Mouse (Mus musculus) MEL (cell line): ENCODE measurements around the gene Gm6904. TPM values are rescaled to one million over a fixed set of nuclear protein-coding genes. Genes with fewer than 3 reads are reported as not detected.

Experiments
- DNase-seq: peaks from one replicate; pipeline ENCODE4 v3.0.0; 2011; ENCODE audit warnings: low read depth, low spot score
- H3K27ac ChIP-seq: 2 replicates; pipeline ENCODE4 v1.5.1; 2012; ENCODE audit warnings: low read depth, mild to moderate bottlenecking, control low read depth, low read length, moderate library complexity; ENCODE audit not compliant: control insufficient read depth
- H3K27me3 ChIP-seq, 2 experiments: fragments of 150-350 bp in 1 of 2; sonication (generic) in 1 of 2; 2 replicates each; pipeline ENCODE4 v1.6.1; 2012; ENCODE audit warnings: low read length in 2 of 2, mild to moderate bottlenecking in 2 of 2, improper control_type of control experiment in 1 of 2, moderate library complexity in 1 of 2; ENCODE audit not compliant: insufficient read depth in 2 of 2, control insufficient read depth in 1 of 2
- H3K36me3 ChIP-seq, 2 experiments: 2 replicates each; pipeline ENCODE4 v1.6.1; 2012 to 2014; ENCODE audit warnings: low read length in 2 of 2, improper control_type of control experiment in 1 of 2, inconsistent platforms in 1 of 2, mild to moderate bottlenecking in 1 of 2; ENCODE audit not compliant: insufficient read depth in 2 of 2, control insufficient read depth in 1 of 2
- H3K4me1 ChIP-seq, 2 experiments: fragments of 150-350 bp in 1 of 2; sonication (generic) in 1 of 2; 2 replicates each; pipeline ENCODE4 v1.6.1; 2012; ENCODE audit warnings: low read length in 2 of 2, improper control_type of control experiment in 1 of 2, mild to moderate bottlenecking in 1 of 2; ENCODE audit not compliant: insufficient read depth in 2 of 2, control insufficient read depth in 1 of 2
- H3K4me3 ChIP-seq, 2 experiments: fragments of 150-350 bp in 1 of 2; sonication (generic) in 1 of 2; 2 replicates each; pipeline ENCODE4 v1.5.1; 2012; ENCODE audit warnings: low read depth in 2 of 2, low read length in 2 of 2, mild to moderate bottlenecking in 2 of 2, moderate library complexity in 2 of 2, control low read depth in 1 of 2, improper control_type of control experiment in 1 of 2; ENCODE audit not compliant: control insufficient read depth in 1 of 2, insufficient read depth in 1 of 2
- H3K79me2 ChIP-seq: 2 replicates; pipeline ENCODE4 v1.6.1; 2012; ENCODE audit warnings: mild to moderate bottlenecking, low read length, moderate library complexity; ENCODE audit not compliant: control insufficient read depth, poor library complexity, insufficient read depth
- H3K9ac ChIP-seq: 2 replicates; pipeline ENCODE4 v1.6.1; 2012; ENCODE audit warnings: low read depth, mild to moderate bottlenecking, control low read depth, low read length, moderate library complexity; ENCODE audit not compliant: control insufficient read depth, poor library complexity, severe bottlenecking
- H3K9me3 ChIP-seq: fragments of 150-350 bp; sonication (generic); replicated peaks from 2 replicates; pipeline ENCODE4 v1.6.1; 2012; ENCODE audit warnings: mild to moderate bottlenecking, low read length, improper control_type of control experiment, moderate library complexity; ENCODE audit not compliant: insufficient read depth
- CHD1 ChIP-seq: IDR thresholded peaks from 2 replicates; pipeline ENCODE4 v1.6.1; 2012; ENCODE audit warnings: low read depth, mild to moderate bottlenecking, inconsistent platforms, low read length, improper control_type of control experiment
- CTCF ChIP-seq, 3 experiments: IDR thresholded peaks in 2 of 3; conservative IDR thresholded peaks in 1 of 3; 2 replicates each; pipeline ENCODE4 v1.5.1; 2011 to 2012; ENCODE audit warnings: low read length in 3 of 3, low read depth in 2 of 3, mild to moderate bottlenecking in 2 of 3, improper control_type of control experiment in 1 of 3, inconsistent platforms in 1 of 3, mixed read lengths in 1 of 3, moderate library complexity in 1 of 3; ENCODE audit not compliant: control insufficient read depth in 1 of 3, insufficient read depth in 1 of 3, poor library complexity in 1 of 3, severe bottlenecking in 1 of 3
- ELF1 ChIP-seq: IDR thresholded peaks from 2 replicates; pipeline ENCODE4 v1.6.1; 2014; ENCODE audit warnings: low read depth, mild to moderate bottlenecking, inconsistent platforms, low read length, improper control_type of control experiment, moderate library complexity
- JUND ChIP-seq: IDR thresholded peaks from 2 replicates; pipeline ENCODE4 v1.6.1; 2011; ENCODE audit warnings: low read depth, mild to moderate bottlenecking, improper control_type of control experiment, low read length
- MAFK ChIP-seq: IDR thresholded peaks from 2 replicates; pipeline ENCODE4 v1.6.1; 2011; ENCODE audit warnings: low read depth, mild to moderate bottlenecking, low read length, improper control_type of control experiment, borderline replicate concordance
- MAX ChIP-seq: IDR thresholded peaks from 2 replicates; pipeline ENCODE4 v1.6.1; 2011; ENCODE audit warnings: low read length, improper control_type of control experiment
- MAZ ChIP-seq: IDR thresholded peaks from 2 replicates; pipeline ENCODE4 v1.6.1; 2012; ENCODE audit warnings: low read depth, mild to moderate bottlenecking, inconsistent platforms, low read length, improper control_type of control experiment
- MEF2A ChIP-seq: IDR thresholded peaks from 2 replicates; pipeline ENCODE4 v1.6.1; 2014; ENCODE audit warnings: low read depth, mild to moderate bottlenecking, inconsistent platforms, low read length, improper control_type of control experiment; ENCODE audit not compliant: poor library complexity, insufficient replicate concordance, severe bottlenecking; ENCODE audit errors: extremely low read depth
- MXI1 ChIP-seq: IDR thresholded peaks from 2 replicates; pipeline ENCODE4 v1.6.1; 2011; ENCODE audit warnings: mild to moderate bottlenecking, low read depth, low read length, improper control_type of control experiment
- MYB ChIP-seq: IDR thresholded peaks from 2 replicates; pipeline ENCODE4 v1.6.1; 2011; ENCODE audit warnings: mild to moderate bottlenecking, low read depth, low read length, improper control_type of control experiment
- NRF1 ChIP-seq: IDR thresholded peaks from 2 replicates; pipeline ENCODE4 v1.6.1; 2014; ENCODE audit warnings: low read depth, mild to moderate bottlenecking, inconsistent platforms, low read length, improper control_type of control experiment, moderate library complexity; ENCODE audit not compliant: poor library complexity, insufficient read depth, severe bottlenecking
- POLR2A ChIP-seq, 2 experiments: IDR thresholded peaks; 2 replicates each; pipeline ENCODE4 v1.6.1; 2011 to 2012; ENCODE audit warnings: low read length in 2 of 2, mild to moderate bottlenecking in 2 of 2, control low read depth in 1 of 2, improper control_type of control experiment in 1 of 2, low read depth in 1 of 2, moderate library complexity in 1 of 2; ENCODE audit not compliant: control insufficient read depth in 1 of 2, insufficient read depth in 1 of 2, poor library complexity in 1 of 2
- POLR2AphosphoS2 ChIP-seq: IDR thresholded peaks from 2 replicates; pipeline ENCODE4 v1.6.1; 2011; ENCODE audit warnings: low read length, improper control_type of control experiment
- POLR2AphosphoS5 ChIP-seq: IDR thresholded peaks from 2 replicates; pipeline ENCODE4 v1.6.1; 2012; ENCODE audit warnings: low read depth, borderline replicate concordance, mild to moderate bottlenecking, inconsistent platforms, low read length, moderate library complexity, mixed read lengths
- SIN3A ChIP-seq: IDR thresholded peaks from 2 replicates; pipeline ENCODE4 v1.6.1; 2012; ENCODE audit warnings: low read length, improper control_type of control experiment, inconsistent platforms
- SMC3 ChIP-seq: IDR thresholded peaks from 2 replicates; pipeline ENCODE4 v1.6.1; 2011; ENCODE audit warnings: low read depth, low read length, improper control_type of control experiment
- TBP ChIP-seq: IDR thresholded peaks from 2 replicates; pipeline ENCODE4 v1.8.0; 2011; ENCODE audit warnings: low read depth, low read length, improper control_type of control experiment
- ZC3H11A ChIP-seq: IDR thresholded peaks from 2 replicates; pipeline ENCODE4 v1.6.1; 2012; ENCODE audit warnings: low read depth, mild to moderate bottlenecking, inconsistent platforms, low read length, improper control_type of control experiment
- ZKSCAN1 ChIP-seq: IDR thresholded peaks from 2 replicates; pipeline ENCODE4 v1.6.1; 2012; ENCODE audit warnings: low read depth, mild to moderate bottlenecking, inconsistent platforms, low read length, improper control_type of control experiment, moderate library complexity
- ZMIZ1 ChIP-seq: IDR thresholded peaks from 2 replicates; pipeline ENCODE4 v1.6.1; 2012; ENCODE audit warnings: low read depth, mild to moderate bottlenecking, inconsistent platforms, low read length, improper control_type of control experiment, moderate library complexity
- polyA plus RNA-seq, 2 experiments: library from polyadenylated mRNA; stranded (reverse) in 1 of 2; unstranded in 1 of 2; fragments of >175 nt in 1 of 2; fragments of >200 nt in 1 of 2; gene quantifications; 2 replicates each; pipeline versions ENCODE4 v1.2.1 to v1.2.4; 2012; ENCODE audit warnings: low replicate concordance in 2 of 2, low read depth in 1 of 2; ENCODE audit not compliant: insufficient read length in 2 of 2, insufficient read depth in 1 of 2, missing spikeins in 1 of 2
- total RNA-seq: library from RNA; depleted of rRNA; stranded (reverse); fragments of 300-350 nt; gene quantifications from 2 replicates; pipeline ENCODE4 v1.2.3, GENCODE M21; 2012

Gm6904 gene
- total and polyA plus RNA-seq, 3 experiments = not detected

- no peak for DNase-seq
- Histone ChIP-seq H3K27ac (no peak overlapping the region), H3K36me3 (no peaks in the 10 kb centered on the region), H3K9ac (no peak overlapping the region), H3K4me3 (no peak overlapping the region), H3K79me2 (no peaks in the 10 kb centered on the region), H3K27me3 (no peaks in the 10 kb centered on the region), H3K4me1 (no peaks in the 10 kb centered on the region), H3K9me3 (no peaks in the 10 kb centered on the region)
- no peak for TF ChIP-seq ELF1
- no peak for TF ChIP-seq NRF1
- no peak for TF ChIP-seq ZMIZ1
- no peak for TF ChIP-seq JUND
- TF ChIP-seq SMC3 = no peak
- no peak for TF ChIP-seq MAZ
- no peak for TF ChIP-seq POLR2AphosphoS2
- no peak for TF ChIP-seq MXI1
- TF ChIP-seq POLR2A (IDR thresholded peaks at IDR 0.05; ENCODE audit: control insufficient read depth in 1 of 2, insufficient read depth in 1 of 2, low read depth in 1 of 2, low read length in 2 of 2, poor library complexity in 1 of 2) = no peak
- TF ChIP-seq SIN3A = no peak
- no peak for TF ChIP-seq TBP
- TF ChIP-seq MYB = no peak
- TF ChIP-seq MAX = no peak
- TF ChIP-seq POLR2AphosphoS5 = no peak
- no peak for TF ChIP-seq ZKSCAN1
Observed at GRCm38 (mm10) chr14:59230331-59230966, 29.6 kb downstream of the Gm6904 start.

- Histone ChIP-seq H3K4me1 (no peaks in the 10 kb centered on the region), H3K79me2 (no peaks in the 10 kb centered on the region), H3K27ac (no peak overlapping the region), H3K9me3 (no peaks in the 10 kb centered on the region), H3K4me3 (no peak overlapping the region), H3K27me3 (no peaks in the 10 kb centered on the region), H3K36me3 (no peaks in the 10 kb centered on the region), H3K9ac (no peak overlapping the region)
- no peak for TF ChIP-seq MAX
- TF ChIP-seq SMC3 = no peak
- no peak for TF ChIP-seq CHD1
- no peak for TF ChIP-seq ZC3H11A
- no peak for TF ChIP-seq MEF2A
- TF ChIP-seq MAFK = no peak
- no peak; a peak in 2 of 6 replicates for TF ChIP-seq CTCF (IDR thresholded peaks at IDR 0.05 in 2 of 3, conservative IDR thresholded peaks at IDR 0.05 in 1 of 3; ENCODE audit: control insufficient read depth in 1 of 3, insufficient read depth in 1 of 3, low read depth in 2 of 3, low read length in 3 of 3, poor library complexity in 1 of 3, severe bottlenecking in 1 of 3)
- DNase-seq = peak; percentile 8
Observed at GRCm38 (mm10) chr14:59229822-59230221, 30.2 kb downstream of the Gm6904 start.
